Mouse (Mus musculus) left cerebral cortex, postnatal 36 days (tissue): ENCODE measurements at regions not wholly inside any gene's neighbourhood (a gene's known extent, or its start where the extent isn't known, plus 50 kb on each side); places are given as distances from the start of the nearest gene placed in this dataset.
"Not testable (repeated sequence)": the region's sequence is repeated elsewhere in the genome, so short reads cannot be mapped to it uniquely, and the experiment has no call there.

Experiments used
- DNase-seq, 2 experiments: peaks; one replicate each; pipeline ENCODE4 v3.0.0; 2021 to 2022; ENCODE audit warnings: low spot score in 2 of 2, mixed read lengths in 1 of 2
- intact Hi-C: fragments of 180-260 bp; cut with DNase I; formaldehyde crosslinking; loops from one replicate; pipeline ENCODE4 v1.15.1; 2025

GRCm38 (mm10) chr2:166305044-166306002 lies 149.9 kb upstream of the Sulf2 start:
- no peak for DNase-seq
- intact Hi-C loops = no loop called here

GRCm38 (mm10) chr2:166303854-166304253 lies 148.4 kb upstream of the Sulf2 start:
- intact Hi-C loops = no loop called here

GRCm38 (mm10) chr2:166301161-166301560 lies 145.7 kb upstream of the Sulf2 start:
- DNase-seq = no peak
- intact Hi-C loops = no loop called here

More at GRCm38 (mm10) chr2:166303854-166304253, 148.4 kb upstream of the Sulf2 start:
- no peak for DNase-seq

GRCm38 (mm10) chr2:166294672-166295071 lies 139.2 kb upstream of the Sulf2 start:
- intact Hi-C loops = no loop called here
- DNase-seq = no peak

- DNase-seq = no peak
- intact Hi-C loops = no loop called here
Measured at GRCm38 (mm10) chr2:166292987-166293386, 137.5 kb upstream of the Sulf2 start.

GRCm38 (mm10) chr2:166291266-166291665 lies 135.8 kb upstream of the Sulf2 start:
- no peak for DNase-seq
- intact Hi-C loops = no loop called here

- no peak for DNase-seq
- intact Hi-C loops = no loop called here
Measured at GRCm38 (mm10) chr2:166290826-166291225, 135.4 kb upstream of the Sulf2 start.

GRCm38 (mm10) chr2:166289198-166289597 lies 133.7 kb upstream of the Sulf2 start:
- intact Hi-C loops = no loop called here
- no peak for DNase-seq

GRCm38 (mm10) chr2:166281137-166281536 lies 125.7 kb upstream of the Sulf2 start:
- DNase-seq, intact Hi-C loops: not testable (repeated sequence)

- intact Hi-C loops = loop anchor here (1.0 kb wide), 1 partner anchor 139 kb away; no protein-coding TSS in a partner anchor
- DNase-seq = no peak
Measured at GRCm38 (mm10) chr2:166280651-166281127, 125.2 kb upstream of the Sulf2 start.

GRCm38 (mm10) chr2:166279676-166280075 lies 124.2 kb upstream of the Sulf2 start:
- DNase-seq = no peak
- intact Hi-C loops = loop anchor here (1.0 kb wide), 1 partner anchor 140 kb away; no protein-coding TSS in a partner anchor

GRCm38 (mm10) chr2:166275398-166275797 lies 119.9 kb upstream of the Sulf2 start:
- intact Hi-C loops = no loop called here
- DNase-seq = no peak

GRCm38 (mm10) chr2:166274016-166274346 lies 118.5 kb upstream of the Sulf2 start:
- DNase-seq = no peak
- intact Hi-C loops = no loop called here

GRCm38 (mm10) chr2:166273312-166274015 lies 118.0 kb upstream of the Sulf2 start:
- intact Hi-C loops = no loop called here
- DNase-seq = no peak

- intact Hi-C loops = no loop called here
- no peak for DNase-seq
Measured at GRCm38 (mm10) chr2:166272841-166273240, 117.4 kb upstream of the Sulf2 start.

- no peak for DNase-seq
- intact Hi-C loops = no loop called here
Measured at GRCm38 (mm10) chr2:166272190-166272543, 116.7 kb upstream of the Sulf2 start.

GRCm38 (mm10) chr2:166271373-166272189 lies 116.1 kb upstream of the Sulf2 start:
- no peak for DNase-seq
- intact Hi-C loops = no loop called here

- intact Hi-C loops = no loop called here
- DNase-seq = no peak
Measured at GRCm38 (mm10) chr2:166270007-166270406, 114.5 kb upstream of the Sulf2 start.

GRCm38 (mm10) chr2:166266915-166267314 lies 111.5 kb upstream of the Sulf2 start:
- intact Hi-C loops = no loop called here
- DNase-seq = no peak

- no peak for DNase-seq
- intact Hi-C loops = no loop called here
Measured at GRCm38 (mm10) chr2:166266507-166266906, 111.0 kb upstream of the Sulf2 start.
